Mouse (Mus musculus): ENCODE results near the gene Ugt1a8.
"Not testable (repeated sequence)": the region's sequence is repeated elsewhere in the genome, so short reads cannot be mapped to it uniquely, and the experiment has no call there.

Gene Ugt1a8

DNA sequence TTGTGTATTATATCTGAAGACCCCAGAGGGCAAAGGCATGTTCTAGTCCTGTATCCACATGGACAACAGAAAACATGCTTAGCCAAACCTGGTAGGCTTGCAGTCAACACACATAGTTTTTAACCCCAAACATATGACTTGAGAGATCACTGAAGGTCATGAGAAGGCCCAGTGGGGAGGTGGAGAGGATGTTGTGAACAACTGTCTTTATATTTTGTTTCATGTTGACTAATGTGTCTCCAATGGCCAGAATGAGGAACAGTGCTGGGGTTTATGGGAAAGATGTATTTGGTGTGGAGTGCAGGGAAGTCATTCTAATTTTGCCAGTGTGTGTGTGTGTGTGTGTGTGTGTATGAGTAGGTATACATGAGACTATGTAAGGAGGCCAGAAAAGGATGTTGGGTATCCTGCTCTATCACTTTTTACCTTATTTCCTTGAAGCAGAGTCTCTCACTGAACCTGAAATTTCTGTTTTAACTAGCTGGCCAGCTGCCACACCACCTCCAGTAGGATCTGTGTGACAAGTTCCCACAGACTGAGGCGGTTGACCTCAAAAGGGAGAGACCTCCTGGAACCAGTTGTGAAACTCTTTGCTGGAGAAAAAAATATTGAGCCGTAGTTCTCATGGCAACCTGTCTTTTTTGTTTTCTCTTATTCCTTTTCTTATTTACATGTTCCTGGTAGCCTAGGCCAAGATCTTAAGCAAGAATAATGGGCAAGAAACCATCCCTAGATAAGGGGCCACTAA is 136.6 kb downstream of the Ugt1a8 start:
- DNase-seq, result no peak

DNA sequence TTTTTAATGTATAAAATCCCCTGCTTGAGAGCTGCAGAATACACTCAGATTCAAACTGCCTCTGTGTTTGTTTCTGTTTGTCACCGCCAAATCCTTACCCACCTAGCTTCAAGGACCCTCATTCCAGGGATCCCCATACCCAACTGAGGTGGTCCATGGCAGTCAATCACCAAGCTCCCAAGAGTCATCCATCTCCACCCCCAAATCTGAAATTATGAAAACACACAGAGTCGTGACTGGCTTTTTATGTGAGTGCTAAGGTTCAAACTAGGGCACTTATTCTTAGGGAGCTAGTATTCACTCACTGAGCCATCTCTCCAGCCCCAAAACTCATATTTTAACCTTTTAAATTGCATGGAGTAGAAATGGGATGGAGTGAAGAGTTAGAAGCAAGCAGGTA is 137.7 kb downstream of the Ugt1a8 start:
- DNase-seq, result not testable (repeated sequence)

DNA sequence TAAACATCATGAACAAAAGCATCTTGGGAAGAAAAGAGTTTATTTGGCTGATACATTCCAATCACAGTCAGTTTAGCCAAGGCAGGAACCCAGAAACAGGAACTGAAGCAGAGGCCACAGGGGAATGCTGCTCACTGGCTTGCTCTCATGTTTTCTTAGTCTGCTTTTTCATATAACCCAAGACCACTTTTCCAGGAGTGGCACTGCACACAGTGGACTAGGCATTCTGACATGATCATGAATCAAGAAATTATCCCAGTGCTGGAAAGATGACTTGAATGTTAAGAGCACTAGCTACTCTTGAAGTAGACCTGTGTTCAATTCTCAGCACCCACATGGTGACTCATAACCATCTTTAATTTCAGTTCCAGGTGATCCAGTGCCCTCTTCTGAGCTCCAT is 138.1 kb downstream of the Ugt1a8 start:
- no peak for DNase-seq

DNA sequence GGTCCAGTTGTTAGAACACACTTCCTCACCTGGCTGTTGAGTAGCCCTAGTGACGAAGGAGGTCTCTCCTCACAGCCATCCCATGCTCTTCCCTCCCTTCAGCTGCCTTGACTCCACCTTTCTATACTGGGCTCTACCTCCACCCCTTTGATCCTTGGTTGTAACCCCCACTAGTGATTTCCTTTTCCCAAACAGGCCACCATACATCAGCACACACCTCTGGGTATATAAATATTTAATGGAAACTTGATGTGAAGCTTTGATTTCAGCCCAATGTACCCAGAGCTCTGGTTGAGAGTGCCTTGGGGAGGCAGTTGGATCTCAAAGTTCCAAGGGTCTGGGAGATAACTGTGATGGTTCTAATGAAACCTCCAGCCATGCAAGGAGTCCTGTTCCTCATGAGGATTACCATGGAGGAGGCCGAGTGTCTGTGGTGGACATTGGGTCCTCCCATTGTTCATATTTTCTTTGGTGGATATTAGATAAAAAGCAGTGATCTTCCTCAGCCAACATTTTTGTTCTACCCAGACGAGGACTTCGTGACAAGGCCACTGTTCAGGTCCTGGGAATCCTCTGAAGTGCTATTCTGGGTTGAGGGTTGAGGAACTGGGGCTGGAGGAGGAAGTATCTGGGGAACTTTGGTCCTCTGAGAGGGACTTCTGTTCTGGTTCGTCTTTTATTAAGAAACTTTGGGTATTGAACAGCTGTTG is 139.2 kb downstream of the Ugt1a8 start, which contains the start of gene Mroh2a:
Gene Mroh2a (plus strand): TSS at position 317 of the 710 bp plus-strand sequence.
- no peak for DNase-seq

DNA sequence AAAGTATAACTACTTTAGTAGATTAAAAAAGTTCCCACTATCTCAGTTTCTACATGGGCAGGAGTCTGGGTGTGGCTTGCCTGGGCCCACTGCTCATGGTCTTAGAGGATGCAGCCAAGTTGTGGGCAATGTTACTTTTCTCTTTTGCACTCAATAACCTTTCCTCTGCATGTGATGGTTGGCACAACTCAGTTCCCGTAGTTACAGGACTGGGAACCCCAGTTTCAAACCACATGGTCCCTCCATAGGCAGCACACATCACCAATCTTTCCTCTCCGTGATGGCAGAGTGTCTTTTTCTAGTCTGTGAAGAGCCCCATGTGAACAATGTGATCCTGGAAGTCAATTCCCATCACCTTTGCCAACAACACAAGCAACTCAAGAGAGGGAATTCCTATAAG is 139.9 kb downstream of the Ugt1a8 start:
- DNase-seq, result no peak

DNA sequence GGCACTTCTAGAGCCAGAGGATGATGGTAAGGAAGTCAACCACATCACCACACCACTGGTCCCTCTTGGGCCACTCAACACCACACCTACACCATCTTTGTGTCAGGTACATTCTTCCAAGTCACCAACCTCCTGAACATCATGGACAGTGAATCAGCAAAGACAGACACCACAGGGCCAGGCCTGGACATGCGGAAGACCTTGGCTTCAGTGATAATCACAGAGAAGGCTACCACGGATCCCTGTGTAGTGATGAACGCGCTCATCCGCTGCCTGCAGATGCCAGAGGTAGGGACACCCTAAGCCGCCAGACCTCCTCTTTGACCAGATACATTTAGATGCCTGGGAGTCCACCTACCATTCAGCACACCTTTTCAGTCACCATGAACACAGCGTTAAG is 140.5 kb downstream of the Ugt1a8 start:
- DNase-seq, result no peak

DNA sequence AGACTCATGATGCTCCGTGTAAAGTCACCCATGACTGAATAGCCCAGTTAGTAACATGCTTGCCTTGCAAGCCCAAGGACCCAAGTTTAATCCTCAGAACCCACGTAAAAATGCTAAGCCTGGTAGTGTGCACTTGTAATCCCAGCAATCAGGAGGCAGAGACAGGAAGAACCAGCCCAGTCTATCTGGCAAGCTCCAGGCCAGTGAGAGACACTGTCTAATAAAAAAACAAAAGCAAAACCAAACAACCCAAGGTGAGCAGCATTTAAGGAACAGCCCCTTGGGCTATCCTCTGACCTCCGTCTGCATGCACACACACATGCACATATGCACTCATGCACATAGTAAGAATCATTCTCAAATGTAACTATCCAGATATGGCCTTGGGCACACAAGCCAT is 142.0 kb downstream of the Ugt1a8 start:
- no peak for DNase-seq

DNA sequence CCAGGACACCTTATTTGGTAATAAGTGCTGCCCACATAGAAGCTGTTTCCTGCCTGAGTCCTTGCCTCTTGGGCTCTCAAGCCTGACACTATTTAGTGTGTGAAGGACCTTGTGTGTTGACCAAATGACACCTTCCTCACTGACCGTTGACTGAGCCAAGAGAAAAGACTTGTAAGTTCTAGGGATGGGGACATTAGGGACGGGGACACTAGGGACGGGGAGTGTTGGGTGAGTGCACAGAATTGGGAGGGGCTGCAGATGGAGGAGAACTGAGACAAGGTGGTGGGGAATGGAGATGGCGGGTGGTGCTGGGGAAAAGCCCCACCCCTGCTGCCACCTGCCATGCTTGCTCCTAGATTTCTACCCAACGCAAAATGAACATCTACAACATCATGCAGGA is 142.4 kb downstream of the Ugt1a8 start:
- no peak for DNase-seq

DNA sequence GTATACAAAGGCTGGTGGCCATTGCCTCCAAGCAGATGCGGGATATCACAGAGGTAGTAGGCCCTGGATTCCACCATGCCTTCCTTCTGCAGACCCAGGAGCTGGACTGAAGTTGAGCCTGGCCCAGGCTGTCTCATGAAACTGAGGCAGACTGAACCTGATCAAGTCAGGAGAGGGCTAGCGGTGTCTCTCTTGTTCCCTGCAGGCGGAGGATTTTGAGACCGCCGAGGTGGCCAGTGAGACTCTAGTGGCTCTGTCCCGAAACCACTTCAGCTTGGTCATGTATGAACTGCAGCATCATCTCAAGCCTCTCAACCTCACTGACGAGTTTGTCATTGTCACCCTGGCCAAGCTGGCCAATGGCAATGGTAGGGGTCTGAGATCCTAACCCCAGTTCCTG is 142.8 kb downstream of the Ugt1a8 start:
- DNase-seq, result no peak

DNA sequence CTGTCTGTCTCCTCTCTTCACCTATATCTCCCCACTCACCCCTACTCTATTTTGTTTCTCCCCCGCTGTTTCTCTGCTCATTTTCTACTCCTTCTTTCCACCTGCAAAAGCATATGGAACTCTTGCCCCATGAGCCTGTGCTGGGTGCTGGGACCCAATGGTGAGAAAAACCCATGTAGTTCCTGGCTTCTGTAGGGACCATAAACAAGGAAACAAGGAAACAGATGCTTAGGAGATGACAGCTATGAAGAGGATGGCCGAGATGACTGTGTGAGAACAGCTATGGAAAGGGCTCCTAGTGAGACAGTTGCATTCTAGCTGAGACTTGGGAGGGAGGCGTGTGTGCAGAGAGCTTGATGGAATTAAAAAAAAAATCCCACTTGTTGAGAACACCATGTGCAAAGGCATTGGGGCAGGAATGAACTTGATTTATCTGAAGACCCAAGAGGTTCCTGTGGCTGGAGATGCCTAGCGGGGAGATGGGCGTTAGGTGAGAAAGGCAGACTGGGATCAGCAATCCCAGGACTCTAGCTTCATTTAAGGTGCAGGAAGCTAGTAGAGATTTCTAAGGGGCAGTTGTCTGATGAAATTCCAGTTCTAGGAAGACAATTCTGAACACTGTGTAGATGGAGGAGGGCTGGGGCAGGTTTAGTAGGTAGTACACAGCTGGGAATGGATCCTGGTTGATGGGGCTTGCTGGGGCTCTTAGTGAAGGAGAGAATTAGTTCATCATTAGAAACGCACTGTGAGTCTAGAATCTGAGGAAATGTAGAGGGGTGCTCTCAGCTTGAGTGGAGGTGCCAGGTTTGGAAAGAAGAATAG is 143.6 kb downstream of the Ugt1a8 start:
- DNase-seq, result no peak

DNA sequence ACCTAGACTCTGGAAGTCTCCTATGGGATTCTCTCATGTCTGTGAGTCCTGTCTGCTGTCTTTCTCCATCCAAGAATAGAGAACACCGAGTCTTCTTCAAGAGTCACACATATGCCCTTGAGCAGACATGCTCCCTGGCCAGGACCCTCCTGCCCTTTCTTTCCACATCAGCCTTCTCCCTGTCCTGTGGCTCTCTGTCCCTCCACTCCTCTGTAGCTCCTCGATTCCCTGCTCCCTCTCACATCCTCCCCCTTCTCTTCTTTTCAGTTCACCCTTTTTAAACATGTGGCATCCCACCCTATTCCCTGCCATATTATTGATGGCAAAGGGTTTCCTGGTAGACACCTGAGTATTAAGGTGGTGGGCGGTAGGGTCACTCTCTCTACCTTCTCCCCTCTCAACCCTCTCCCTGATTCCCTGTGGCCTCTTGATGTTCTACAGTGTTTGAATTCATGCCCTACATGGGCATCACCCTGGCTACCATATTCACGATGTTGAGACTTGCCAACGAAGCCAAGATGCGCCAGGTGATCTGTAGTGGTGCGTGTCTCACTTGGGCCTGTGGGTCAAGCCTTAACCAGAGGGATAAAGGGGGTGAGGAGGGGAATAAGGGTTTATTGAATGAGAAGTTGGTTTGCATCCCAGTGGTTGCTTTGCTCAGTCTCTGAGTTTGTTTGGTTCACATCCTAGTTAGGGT is 144.3 kb downstream of the Ugt1a8 start:
- DNase-seq, result no peak

DNA sequence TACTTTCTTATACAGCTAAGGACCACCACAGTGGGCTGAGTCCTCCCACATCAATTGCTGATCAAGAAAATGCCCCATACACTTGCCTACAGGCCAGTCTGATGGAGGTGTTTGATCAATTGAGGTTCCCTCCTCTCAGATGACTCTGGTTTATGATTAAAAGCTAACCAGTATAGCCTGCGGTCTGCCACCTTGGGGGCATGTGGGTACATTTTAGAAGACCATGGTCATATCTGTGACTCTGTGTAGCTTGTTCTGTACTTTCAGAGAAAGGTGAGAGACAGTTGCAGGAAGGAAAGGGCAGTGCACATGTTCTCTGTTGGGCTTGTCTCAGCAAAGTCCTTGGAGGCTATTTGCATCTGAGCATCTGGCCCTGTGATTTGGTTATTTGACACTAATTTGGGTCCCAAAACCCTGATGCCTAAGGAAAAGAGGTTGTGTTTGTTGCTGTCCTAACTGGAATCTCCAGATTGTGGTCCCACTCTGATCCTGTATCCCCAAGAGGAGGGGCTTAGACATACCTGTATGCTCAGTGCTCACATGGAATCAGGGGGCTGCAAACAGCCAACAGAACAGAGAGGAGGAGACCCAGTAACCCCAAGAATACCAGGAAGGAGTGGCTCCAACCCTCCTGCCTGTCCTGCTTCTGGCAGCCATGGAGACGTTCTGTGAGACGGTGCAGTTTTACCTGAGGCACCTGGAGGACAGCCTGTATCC is 145.2 kb downstream of the Ugt1a8 start:
- DNase-seq, result peak; percentile 9

DNA sequence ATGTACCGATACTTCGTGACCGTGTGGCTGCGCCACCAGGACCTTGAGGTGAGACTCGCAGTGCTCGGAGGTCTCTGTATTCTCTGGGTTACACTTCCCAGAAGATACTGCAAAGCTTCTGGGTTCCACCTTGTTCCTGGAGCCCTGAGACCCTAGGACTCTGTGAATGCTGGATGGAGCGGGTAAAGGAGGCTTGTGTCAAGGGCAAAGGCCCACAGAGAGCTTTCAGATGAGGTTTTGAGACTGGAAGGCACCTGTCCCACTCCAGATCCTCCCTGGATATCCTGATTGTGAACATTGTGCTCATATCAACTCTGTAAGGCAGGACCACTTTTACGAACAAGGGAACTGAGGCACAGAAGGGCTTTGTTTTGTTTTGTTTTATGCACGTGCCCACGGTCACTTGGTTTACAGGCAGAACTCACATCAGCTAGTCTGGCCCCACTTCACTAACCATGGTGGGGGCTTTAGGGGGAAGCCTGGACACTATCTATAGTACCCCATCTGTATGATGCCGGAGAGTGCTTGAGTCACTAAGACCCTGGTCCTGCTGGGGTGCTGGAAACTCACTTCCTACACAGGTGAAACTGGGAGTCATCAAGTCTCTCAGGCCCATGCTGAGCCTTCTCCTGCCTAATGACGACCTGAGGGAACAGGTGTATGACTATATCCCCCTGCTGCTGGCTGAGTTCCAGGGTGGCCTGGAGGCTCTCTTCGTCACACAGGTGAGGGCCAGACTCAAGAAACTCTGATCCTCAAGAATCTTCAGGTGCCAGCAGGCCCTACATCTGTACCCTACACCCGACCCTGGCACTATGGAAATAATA is 146.0 kb downstream of the Ugt1a8 start:
- DNase-seq, result peak; percentile 4

DNA sequence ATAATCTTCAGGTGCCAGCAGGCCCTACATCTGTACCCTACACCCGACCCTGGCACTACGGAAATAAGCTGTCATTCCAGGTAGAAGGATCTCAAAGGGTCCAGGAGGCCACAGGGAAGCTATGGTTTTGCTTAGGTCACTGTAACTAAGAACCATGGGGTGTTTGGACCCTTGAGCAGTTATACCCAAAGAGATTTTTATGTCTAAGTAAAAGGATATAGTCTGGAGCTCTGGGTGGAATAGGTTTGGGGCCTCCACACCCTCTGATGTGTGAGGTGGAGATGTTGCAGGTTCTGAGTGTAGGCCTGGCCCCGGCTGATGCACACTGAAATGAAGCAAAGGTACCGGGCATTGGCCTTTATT is 146.6 kb downstream of the Ugt1a8 start:
- DNase-seq, result no peak

DNA sequence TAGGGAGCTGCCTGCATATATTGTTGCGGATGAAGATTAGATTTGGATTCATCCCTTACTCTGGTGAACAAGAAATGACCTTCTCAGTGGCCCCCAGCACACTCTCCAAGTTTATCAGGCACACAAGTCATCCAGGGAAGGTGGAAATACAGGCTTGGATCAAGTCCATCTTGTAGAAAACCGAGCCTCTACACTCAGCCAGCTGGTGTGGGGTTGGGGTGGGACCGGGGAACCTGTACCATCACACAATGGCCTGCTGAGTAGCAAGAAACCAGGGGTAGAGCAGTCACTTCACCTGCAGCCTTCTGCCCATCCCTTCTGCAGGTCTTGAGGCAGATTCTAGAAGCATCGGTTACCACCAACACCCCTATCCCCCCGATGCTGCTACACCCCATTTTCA is 147.0 kb downstream of the Ugt1a8 start:
- DNase-seq, result no peak

DNA sequence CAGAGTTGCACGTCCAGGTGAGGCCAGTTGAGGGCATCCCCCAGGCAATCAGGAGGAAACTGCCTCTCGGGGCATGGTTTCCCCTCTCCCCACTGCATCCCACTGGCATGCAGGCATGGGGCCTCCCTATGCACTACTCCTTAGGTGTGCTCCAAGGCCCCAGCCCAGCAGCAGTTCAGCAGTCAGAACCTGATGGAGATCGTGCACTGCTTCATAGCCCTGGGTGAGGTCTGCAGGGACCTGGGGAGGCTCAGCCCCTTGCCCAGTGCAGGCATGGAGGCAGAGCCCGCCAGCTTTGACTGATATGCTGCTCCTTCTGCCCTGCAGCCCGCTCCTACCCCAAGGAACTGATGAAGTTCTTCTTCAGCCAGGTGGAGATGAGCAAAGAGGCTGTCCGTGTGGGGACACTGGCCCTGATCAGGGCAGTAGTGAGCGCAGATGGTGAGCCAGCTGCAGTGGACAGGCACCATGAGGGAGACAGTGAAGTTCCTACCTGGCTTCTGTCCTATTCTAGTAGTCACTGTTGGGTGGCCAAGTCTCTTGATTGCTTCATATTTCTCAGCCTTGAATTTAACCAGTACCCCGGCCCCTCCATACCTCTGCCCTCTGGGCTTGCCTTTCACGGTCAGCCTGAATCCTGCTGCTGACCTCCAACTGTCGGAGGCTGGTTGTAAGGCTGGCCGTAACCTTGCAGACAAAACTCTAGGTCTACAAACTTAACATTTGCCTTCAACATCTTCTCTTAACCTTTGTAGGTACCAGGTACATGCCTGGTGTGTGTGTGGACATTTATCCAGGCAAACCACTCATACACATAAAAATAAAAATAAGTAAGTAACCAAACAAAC is 147.7 kb downstream of the Ugt1a8 start:
- no peak for DNase-seq

DNA sequence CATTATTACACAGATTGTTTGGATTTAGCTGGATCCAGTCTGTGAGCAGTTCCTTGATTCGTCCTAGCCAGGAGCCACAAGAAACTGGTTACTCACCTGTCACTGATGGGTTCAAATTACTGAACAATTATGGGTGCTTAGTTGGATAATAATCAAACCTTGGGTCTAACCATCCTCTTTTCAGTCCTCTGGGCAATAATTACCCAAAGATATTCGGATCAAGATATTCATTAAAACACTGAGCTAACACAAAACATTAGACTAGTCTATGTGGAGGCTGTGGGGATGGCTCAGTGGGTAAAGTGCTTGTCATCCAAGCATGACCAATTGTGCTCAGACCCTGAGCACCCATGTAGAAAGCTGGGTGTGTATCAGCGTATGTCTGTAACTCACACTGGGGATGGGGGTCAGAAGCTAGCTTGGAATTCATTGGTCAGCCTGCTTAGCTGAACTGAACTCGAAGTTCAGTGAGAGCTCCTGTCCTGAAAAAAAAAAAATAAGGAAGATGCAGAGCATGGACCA is 148.3 kb downstream of the Ugt1a8 start:
- DNase-seq, result no peak

DNA sequence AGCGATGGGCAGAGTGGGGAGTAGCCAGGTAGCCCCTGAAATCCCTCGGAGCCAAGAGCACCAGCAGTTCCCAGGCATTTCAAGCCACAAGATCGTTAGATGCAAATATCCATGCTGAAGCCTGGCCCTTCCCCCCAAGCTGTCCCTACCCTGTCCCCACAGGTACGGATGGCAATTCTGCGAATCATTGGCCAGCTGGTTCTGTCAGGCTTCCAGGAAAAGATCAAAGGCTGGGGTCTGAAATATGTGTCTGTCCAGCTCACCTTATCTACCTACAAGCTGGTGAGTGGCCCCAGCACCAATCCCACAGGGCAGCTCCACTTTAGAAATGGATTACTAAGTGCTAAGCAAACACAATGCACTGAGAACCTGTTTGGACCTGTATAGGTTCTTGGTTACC is 149.7 kb downstream of the Ugt1a8 start:
- DNase-seq, result no peak

DNA sequence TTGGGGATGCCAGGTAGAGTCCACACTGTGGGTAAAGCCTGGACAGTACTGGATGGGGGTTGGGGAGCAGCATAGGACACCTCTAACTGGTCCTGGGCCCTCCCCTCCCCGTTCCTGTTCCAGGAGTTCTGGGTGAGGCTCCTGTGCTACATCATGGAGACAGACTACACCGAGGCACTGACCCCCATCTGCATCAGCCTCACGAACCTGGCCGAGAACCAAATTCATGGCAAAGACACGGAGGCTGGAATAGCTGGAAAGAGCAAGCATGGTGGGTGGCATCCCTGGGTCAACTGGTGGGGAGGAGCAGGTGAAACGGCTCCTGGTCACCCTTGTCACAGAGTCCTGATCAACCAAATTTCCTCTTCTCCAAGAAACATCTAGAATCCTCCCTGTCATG is 151.2 kb downstream of the Ugt1a8 start:
- no peak for DNase-seq

DNA sequence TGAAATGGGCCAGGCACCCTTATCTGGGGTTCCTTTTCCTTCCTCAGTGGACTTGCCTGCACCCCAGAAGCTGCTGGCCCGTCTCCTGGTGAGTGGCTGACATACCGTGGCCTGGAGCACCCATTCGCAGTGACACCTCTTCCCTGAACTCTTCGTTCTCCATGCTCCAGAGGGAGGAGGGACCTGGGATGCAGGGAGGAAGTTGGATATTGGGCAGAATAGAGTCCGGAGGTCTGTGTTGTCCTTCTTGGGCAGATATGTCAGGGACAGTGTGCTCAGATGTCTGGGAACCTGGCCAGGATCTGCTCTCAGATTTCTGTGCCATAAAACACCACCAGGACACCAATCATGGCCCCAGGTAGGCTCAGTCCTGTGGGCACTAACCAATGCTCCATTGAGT is 152.5 kb downstream of the Ugt1a8 start:
- DNase-seq, result no peak
